Mouse (Mus musculus) liver, adult 2 months (tissue): ENCODE results near the gene Melk.

Source experiments
- CTCF ChIP-seq: fragments of 200-500 bp; IDR thresholded peaks from 2 replicates; pipeline ENCODE4 v1.5.1; 2011; ENCODE audit warnings: low read depth, low read length, control low read depth
- POLR2A ChIP-seq: fragments of 200-500 bp; IDR thresholded peaks from 2 replicates; pipeline ENCODE4 v1.6.1; 2011; ENCODE audit warnings: low read length, control low read depth; ENCODE audit not compliant: insufficient read depth; ENCODE audit errors: extremely low read depth

- TF ChIP-seq CTCF (no peak), POLR2A (no peak)
Measured at GRCm38 (mm10) chr4:44271134-44271533, 29.5 kb upstream of the Melk start.
